Mouse (Mus musculus): ENCODE results near the gene Nos3. TPM values are rescaled to one million over a fixed set of nuclear protein-coding genes. Genes with fewer than 3 reads are reported as not detected.

Nos3 gene
- polyA plus RNA-seq, 1 experiment = 0.92 TPM

GRCm38 (mm10) chr5:24335888-24336511, 28.6 kb upstream of the Nos3 start:
- TF ChIP-seq MYOD1 (IDR thresholded peaks at IDR 0.05; ENCODE audit: control insufficient read depth in 1 of 3, insufficient read length in 2 of 3, low read depth in 2 of 3) = peak in 1 of 3 experiments; percentile 3
- no peak for TF ChIP-seq POLR2A (IDR thresholded peaks at IDR 0.05; ENCODE audit: insufficient read length, low read depth)
- no peak for TF ChIP-seq CEBPB (IDR thresholded peaks at IDR 0.05; ENCODE audit: insufficient read depth, poor library complexity, severe bottlenecking)
- TF ChIP-seq TCF3 (IDR thresholded peaks at IDR 0.05; ENCODE audit: insufficient read length, low read depth) = no peak
- no peak for TF ChIP-seq TCF12 (IDR thresholded peaks at IDR 0.05; ENCODE audit: insufficient read depth, poor library complexity, severe bottlenecking)
- TF ChIP-seq MAX (IDR thresholded peaks at IDR 0.05; ENCODE audit: low read depth) = no peak
- TF ChIP-seq REST (IDR thresholded peaks at IDR 0.05; ENCODE audit: insufficient read depth, insufficient read length) = peak; percentile 38
- TF ChIP-seq MYOG (IDR thresholded peaks at IDR 0.05; ENCODE audit: control insufficient read depth in 1 of 3, insufficient read depth in 1 of 3, insufficient read length in 2 of 3, low read depth in 2 of 3) = no peak
- TF ChIP-seq USF1 (IDR thresholded peaks at IDR 0.05; ENCODE audit: low read depth) = no peak
- TF ChIP-seq POLR2AphosphoS2 (IDR thresholded peaks at IDR 0.05; ENCODE audit: insufficient read length, low read depth) = no peak
- no peak for TF ChIP-seq E2F4 (IDR thresholded peaks at IDR 0.05; ENCODE audit: insufficient read depth)
- TF ChIP-seq SRF (IDR thresholded peaks at IDR 0.05; ENCODE audit: control insufficient read depth, insufficient read length, low read depth) = no peak
- Histone ChIP-seq H3ac (ENCODE audit: control insufficient read depth, insufficient read length) (no peak overlapping the region), H3K27me3 (ENCODE audit: control insufficient read depth, insufficient read depth, insufficient read length) (no peaks in the 10 kb centered on the region), H3K4me2 (ENCODE audit: low read depth) (no peak overlapping the region), H3K4me3 (no peak overlapping the region), H3K79me2 (ENCODE audit: control insufficient read depth, insufficient read depth) (no peaks in the 10 kb centered on the region), H3K36me3 (ENCODE audit: control insufficient read depth, insufficient read depth) (no peaks in the 10 kb centered on the region)

GRCm38 (mm10) chr5:24337366-24337765, 27.2 kb upstream of the Nos3 start:
- H3K79me2 ChIP-seq (ENCODE audit: control insufficient read depth, insufficient read depth) = no peaks in the 10 kb centered on the region
- H3K27me3 ChIP-seq (ENCODE audit: control insufficient read depth, insufficient read depth, insufficient read length) = no peaks in the 10 kb centered on the region
- H3K4me2 ChIP-seq (ENCODE audit: low read depth) = no peak overlapping the region
- H3ac ChIP-seq (ENCODE audit: control insufficient read depth, insufficient read length) = no peak overlapping the region
- H3K4me3 ChIP-seq = no peak overlapping the region
- no peak for TF ChIP-seq MYOD1 (IDR thresholded peaks at IDR 0.05; ENCODE audit: control insufficient read depth in 1 of 3, insufficient read length in 2 of 3, low read depth in 2 of 3)
- TF ChIP-seq TCF3 (IDR thresholded peaks at IDR 0.05; ENCODE audit: insufficient read length, low read depth) = no peak
- no peak for TF ChIP-seq REST (IDR thresholded peaks at IDR 0.05; ENCODE audit: insufficient read depth, insufficient read length)
- TF ChIP-seq TCF12 (IDR thresholded peaks at IDR 0.05; ENCODE audit: insufficient read depth, poor library complexity, severe bottlenecking) = no peak
- no peaks in the 10 kb centered on the region for H3K36me3 ChIP-seq (ENCODE audit: control insufficient read depth, insufficient read depth)

DNA sequence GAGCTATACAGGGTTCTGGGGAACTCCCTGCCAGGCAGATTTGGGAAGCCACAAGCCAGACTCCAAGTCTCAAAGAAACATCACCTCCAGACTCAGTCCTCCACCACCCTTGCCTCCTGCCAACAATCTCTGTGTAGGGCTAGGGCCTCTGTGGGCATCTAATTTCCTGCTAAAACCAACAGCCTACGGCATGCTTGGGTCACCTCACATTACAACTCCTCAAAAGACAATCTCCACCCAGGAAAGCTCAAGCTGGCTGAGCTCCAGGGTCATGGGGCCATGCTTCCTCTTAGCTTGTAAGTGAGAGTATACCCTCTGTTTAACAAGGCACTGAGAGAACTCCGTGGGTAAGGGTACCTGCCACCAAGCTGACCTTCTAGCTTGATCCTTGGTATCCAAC, 26.8 kb upstream of the Nos3 start:
- H3K36me3 ChIP-seq (ENCODE audit: control insufficient read depth, insufficient read depth) = no peaks in the 10 kb centered on the region
- no peaks in the 10 kb centered on the region for H3K79me2 ChIP-seq (ENCODE audit: control insufficient read depth, insufficient read depth)
- H3K27me3 ChIP-seq (ENCODE audit: control insufficient read depth, insufficient read depth, insufficient read length) = no peaks in the 10 kb centered on the region
- no peak overlapping the region for H3ac ChIP-seq (ENCODE audit: control insufficient read depth, insufficient read length)
- H3K4me2 ChIP-seq (ENCODE audit: low read depth) = no peak overlapping the region
- no peak overlapping the region for H3K4me3 ChIP-seq
- TF ChIP-seq MYOG (IDR thresholded peaks at IDR 0.05; ENCODE audit: control insufficient read depth in 1 of 3, insufficient read depth in 1 of 3, insufficient read length in 2 of 3, low read depth in 2 of 3) (no peak), MAX (IDR thresholded peaks at IDR 0.05; ENCODE audit: low read depth) (no peak), REST (IDR thresholded peaks at IDR 0.05; ENCODE audit: insufficient read depth, insufficient read length) (no peak), MYOD1 (IDR thresholded peaks at IDR 0.05; ENCODE audit: control insufficient read depth in 1 of 3, insufficient read length in 2 of 3, low read depth in 2 of 3) (no peak), E2F4 (IDR thresholded peaks at IDR 0.05; ENCODE audit: insufficient read depth) (no peak), POLR2AphosphoS2 (IDR thresholded peaks at IDR 0.05; ENCODE audit: insufficient read length, low read depth) (no peak), TCF3 (IDR thresholded peaks at IDR 0.05; ENCODE audit: insufficient read length, low read depth) (no peak), TCF12 (IDR thresholded peaks at IDR 0.05; ENCODE audit: insufficient read depth, poor library complexity, severe bottlenecking) (no peak), CEBPB (IDR thresholded peaks at IDR 0.05; ENCODE audit: insufficient read depth, poor library complexity, severe bottlenecking) (no peak), SRF (IDR thresholded peaks at IDR 0.05; ENCODE audit: control insufficient read depth, insufficient read length, low read depth) (no peak), USF1 (IDR thresholded peaks at IDR 0.05; ENCODE audit: low read depth) (no peak), POLR2A (IDR thresholded peaks at IDR 0.05; ENCODE audit: insufficient read length, low read depth) (no peak)

DNA sequence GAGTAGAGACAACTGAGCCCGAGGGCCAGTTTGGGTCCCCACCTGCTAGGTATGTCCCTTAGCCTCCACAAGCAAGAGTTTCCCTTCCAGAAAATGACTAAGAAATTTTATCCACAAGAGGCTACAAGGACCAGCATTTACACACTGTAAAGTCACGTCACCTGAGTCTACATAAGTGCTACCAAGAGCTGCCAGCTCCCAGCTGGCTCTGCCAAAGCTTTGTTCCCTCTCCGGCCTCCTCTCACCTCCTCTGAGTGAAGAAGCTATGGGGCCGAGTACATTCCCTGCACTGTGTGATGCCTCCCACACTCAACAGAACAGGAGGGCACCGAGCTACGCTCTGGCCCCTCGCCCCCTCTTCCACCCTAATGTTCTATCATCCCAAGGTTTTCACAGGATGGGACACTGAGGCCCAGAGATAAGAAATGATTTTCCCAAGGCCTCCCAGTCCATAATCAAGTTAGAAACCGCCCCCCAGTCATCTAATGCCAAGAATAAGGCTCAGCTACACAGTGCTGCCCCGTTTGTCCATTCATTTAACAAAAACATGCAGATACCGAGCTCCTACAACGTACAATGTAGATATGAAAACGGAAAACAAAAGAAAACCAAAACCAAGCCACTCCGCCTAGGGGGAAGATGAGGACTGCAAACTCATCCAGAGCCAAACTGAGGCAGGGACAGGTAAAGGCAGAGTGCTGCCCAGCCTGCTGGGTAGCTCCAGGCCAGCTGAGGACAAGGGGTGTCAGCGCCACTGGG, 22.2 kb upstream of the Nos3 start:
- Histone ChIP-seq H3K36me3 (ENCODE audit: control insufficient read depth, insufficient read depth) (no peaks in the 10 kb centered on the region), H3ac (ENCODE audit: control insufficient read depth, insufficient read length) (no peak overlapping the region), H3K27me3 (ENCODE audit: control insufficient read depth, insufficient read depth, insufficient read length) (no peaks in the 10 kb centered on the region), H3K79me2 (ENCODE audit: control insufficient read depth, insufficient read depth) (no peaks in the 10 kb centered on the region), H3K4me2 (ENCODE audit: low read depth) (no peak overlapping the region), H3K4me3 (no peak overlapping the region)
- TF ChIP-seq MAX (IDR thresholded peaks at IDR 0.05; ENCODE audit: low read depth) = no peak
- TF ChIP-seq USF1 (IDR thresholded peaks at IDR 0.05; ENCODE audit: low read depth) = no peak
- TF ChIP-seq SRF (IDR thresholded peaks at IDR 0.05; ENCODE audit: control insufficient read depth, insufficient read length, low read depth) = no peak
- TF ChIP-seq POLR2A (IDR thresholded peaks at IDR 0.05; ENCODE audit: insufficient read length, low read depth) = no peak
- TF ChIP-seq POLR2AphosphoS2 (IDR thresholded peaks at IDR 0.05; ENCODE audit: insufficient read length, low read depth) = no peak
- no peak for TF ChIP-seq MYOG (IDR thresholded peaks at IDR 0.05; ENCODE audit: control insufficient read depth in 1 of 3, insufficient read depth in 1 of 3, insufficient read length in 2 of 3, low read depth in 2 of 3)
- no peak for TF ChIP-seq TCF3 (IDR thresholded peaks at IDR 0.05; ENCODE audit: insufficient read length, low read depth)
